Comparison of ENCODE assay signal across 14 mouse cellular contexts in genomic region chrX:165076291-165076690, GRCm38 (mm10).
"Had no signal": no experiment of that assay in that cellular context is flagged by ENCODE, and none has a peak within 500 bp of the region (broad histone marks: within the 10 kb centered on the region; RNA-seq: fewer than 3 reads in every experiment).

No protein-coding gene starts in this region.

- H3K36me3 ChIP-seq: limb, embryonic 15.5 days; lung, embryonic 15.5 days; midbrain, embryonic 10.5 days; neural tube, embryonic 12.5 days had no signal

- H3K27me3 ChIP-seq: limb, embryonic 15.5 days; lung, embryonic 15.5 days; neural tube, embryonic 12.5 days had no signal

- H3K9ac ChIP-seq: limb, embryonic 15.5 days; liver, embryonic 14.5 days; lung, embryonic 15.5 days; neural tube, embryonic 12.5 days had no signal

- H3K4me1 ChIP-seq: limb, embryonic 15.5 days; lung, embryonic 15.5 days; midbrain, embryonic 10.5 days; neural tube, embryonic 12.5 days had no signal

- H3K9me3 ChIP-seq: limb, embryonic 15.5 days; lung, embryonic 15.5 days; midbrain, embryonic 10.5 days; neural tube, embryonic 12.5 days had no signal

- ATAC-seq: inflammation-experienced regulatory T-cells, adult 6 months; intestine, postnatal 0 days had no signal

- H3K27ac ChIP-seq: limb, embryonic 15.5 days; liver, embryonic 14.5 days; lung, embryonic 15.5 days; midbrain, embryonic 10.5 days; neural tube, embryonic 12.5 days; stomach, postnatal 0 days had no signal

- DNase-seq: kidney, adult 8-10 months; kidney, postnatal 25 days; layer of hippocampus, adult 9-11 months; layer of hippocampus, postnatal 36 days; midbrain, embryonic 14.5 days; thymus, postnatal 14 days had no signal

- H3K4me3 ChIP-seq: limb, embryonic 15.5 days; lung, embryonic 15.5 days; midbrain, embryonic 10.5 days; neural tube, embryonic 12.5 days had no signal

- H3K4me2 ChIP-seq: limb, embryonic 15.5 days; lung, embryonic 15.5 days; neural tube, embryonic 12.5 days had no signal
